Mouse (Mus musculus): ENCODE results near the gene Minar1. TPM values are rescaled to one million over a fixed set of nuclear protein-coding genes. Genes with fewer than 3 reads are reported as not detected.

The Minar1 gene
- polyA plus RNA-seq, 1 experiment from 2014 or later, result 0.08 TPM

Other genes starting within 250 kb of the Minar1 start
- 77.0 and 79.6 TPM in 2 replicates for gene Tmed3, start 81.9 kb upstream of the Minar1 start, polyA plus RNA-seq (2015; fragmentation: Nextera tagmentation; extraction: Ambion mirVana)
- not detected in 2 replicates for gene Ankrd34c, start 115.3 kb upstream of the Minar1 start, polyA plus RNA-seq (2015; fragmentation: Nextera tagmentation; extraction: Ambion mirVana)